Comparison of ENCODE assay signal across 10 mouse cellular contexts in genomic region chr14:58321234-58321633, GRCm38 (mm10).
DNase-seq lines count a peak whose midpoint lies in the region; ATAC-seq lines count a peak whose summit lies in the region.
"Had no signal": no experiment of that assay in that cellular context is flagged by ENCODE, and none has a peak within 500 bp of the region (broad histone marks: within the 10 kb centered on the region; RNA-seq: fewer than 3 reads in every experiment).

No protein-coding gene starts in this region.

- no peak for ATAC-seq in monocyte, adult 5-6 weeks (replicated peaks; ENCODE audit: insufficient number of reproducible peaks, low FRiP score, low TSS enrichment, poor library complexity, severe bottlenecking)
- ATAC-seq in erythroblast, adult 5-6 weeks (replicated peaks; ENCODE audit: low FRiP score, poor library complexity, severe bottlenecking), result no peak

- peak; percentile 9 for DNase-seq in adrenal gland, postnatal 10 days
- no peak for DNase-seq in adrenal gland, postnatal 4 days (ENCODE audit: low spot score in 2 of 2)
- peak; percentile 12 for DNase-seq in kidney, adult 9 months
- no peak for DNase-seq in kidney, adult 8-10 months
- peak; percentile 18 to 31 for DNase-seq in monocyte, adult 2 months (ENCODE audit: low read depth in 1 of 2, low spot score in 2 of 2)
- DNase-seq in telencephalon, adult 2 months (ENCODE audit: low read depth, low spot score), result peak; percentile 2
- DNase-seq: right cerebral cortex, postnatal 14 days; thymus, postnatal 14 days had no signal

Comparison
In these comparisons a context has a peak if more than half of its experiments do, and no peak if none do; other contexts are left out.
1. DNase-seq: peak in adrenal gland, postnatal 10 days (single experiment), kidney, adult 9 months (single experiment), monocyte, adult 2 months (2 of 2) and telencephalon, adult 2 months (single experiment); none in adrenal gland, postnatal 4 days (0 of 2) and kidney, adult 8-10 months (0 of 2).